27 mouse cellular contexts compared by ENCODE assay signal in the genomic region with DNA sequence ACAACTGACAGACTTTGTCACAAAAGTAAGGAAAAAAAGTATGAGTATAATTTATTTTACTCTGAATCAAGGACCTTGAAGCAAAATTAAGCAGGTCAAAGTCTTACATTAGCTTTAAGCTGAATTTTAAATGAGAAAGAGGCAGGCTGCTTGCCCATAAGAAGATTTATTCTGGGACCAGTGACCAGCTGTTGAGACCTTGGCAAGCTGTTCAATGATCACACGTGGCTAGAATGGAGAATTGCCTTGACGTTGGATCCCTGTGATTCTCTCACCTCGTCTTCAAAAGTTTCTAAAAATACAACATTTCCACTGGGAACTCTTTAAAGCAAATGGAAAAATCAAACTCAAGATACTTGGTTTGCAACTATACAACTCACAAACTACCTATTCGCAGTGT.
A peak's percentile ranks its signal among the peaks of the same experiment; 100 is the strongest.
DNase-seq lines count a peak whose midpoint lies in the region; ATAC-seq and TF ChIP-seq lines count a peak whose summit lies in the region.
"Had no signal": no experiment of that assay in that cellular context is flagged by ENCODE, and none has a peak within 500 bp of the region (broad histone marks: within the 10 kb centered on the region; RNA-seq: fewer than 3 reads in every experiment).

No protein-coding gene starts in this region.

- peak; percentile 36 for DNase-seq in heart, adult 11 months
- no peak for DNase-seq in heart, adult 2 months
- DNase-seq in kidney, postnatal 0 days (ENCODE audit: low spot score) = peak; percentile 35
- DNase-seq in lung, postnatal 0 days (ENCODE audit: low spot score) = peak; percentile 41
- no peak for DNase-seq in lung, postnatal 25 days (ENCODE audit: low spot score)
- peak; percentile 19 for DNase-seq in right cerebral cortex, adult 18-20 months
- no peak for DNase-seq in right cerebral cortex, postnatal 36 days (ENCODE audit: low spot score in 2 of 2)
- DNase-seq: adrenal gland, postnatal 14 days; cerebellum, adult 11 months; cerebellum, adult 9-10 months; gastrocnemius, postnatal 25 days; heart, postnatal 4 days; liver, postnatal 0 days; thymus, postnatal 4 days had no signal

- WGBS in heart, adult 2 months = 56% methylated on average over 4 of the region's 4 CpGs
- 57% methylated on average over 4 of the region's 4 CpGs for WGBS in kidney, postnatal 0 days
- WGBS in kidney, embryonic 14.5 days = 49% methylated on average over 4 of the region's 4 CpGs
- 54% methylated on average over 4 of the region's 4 CpGs for WGBS in lung, postnatal 0 days

- H3K27ac ChIP-seq in heart, adult 2 months = no peak overlapping the region
- H3K27ac ChIP-seq in kidney, postnatal 0 days = peak overlapping the region; percentile 66
- H3K27ac ChIP-seq in kidney, embryonic 14.5 days (ENCODE audit: low read depth, low read length) = no peak overlapping the region
- no peak overlapping the region for H3K27ac ChIP-seq in lung, postnatal 0 days (ENCODE audit: low read length)
- H3K27ac ChIP-seq: embryonic facial prominence, embryonic 13.5 days; forebrain, embryonic 10.5 days; forebrain, embryonic 15.5 days; hindbrain, embryonic 13.5 days; layer of hippocampus, adult 2 months; left cerebral cortex, adult 2 months; limb, embryonic 13.5 days; liver, embryonic 12.5 days; midbrain, embryonic 15.5 days had no signal

- ATAC-seq in kidney, postnatal 0 days (replicated peaks; ENCODE audit: low FRiP score, low read depth) = no peak
- ATAC-seq in kidney, embryonic 14.5 days (ENCODE audit: low FRiP score, low TSS enrichment) = no peak
- ATAC-seq in lung, postnatal 0 days = no peak
- ATAC-seq: forebrain, embryonic 15.5 days; inflammation-experienced regulatory T-cells, adult 6 months; liver, embryonic 12.5 days; liver, postnatal 0 days; midbrain, embryonic 15.5 days had no signal

- H3K4me3 ChIP-seq in heart, adult 2 months = no peak overlapping the region
- H3K4me3 ChIP-seq in kidney, postnatal 0 days (replicated peaks; ENCODE audit: low read depth, low read length) = no peak overlapping the region
- H3K4me3 ChIP-seq in kidney, embryonic 14.5 days (ENCODE audit: low read length) = no peak overlapping the region
- H3K4me3 ChIP-seq in lung, postnatal 0 days (ENCODE audit: low read depth, low read length) = no peak overlapping the region
- H3K4me3 ChIP-seq: embryonic facial prominence, embryonic 13.5 days; forebrain, embryonic 10.5 days; forebrain, embryonic 15.5 days; heart, embryonic 12.5 days; hindbrain, embryonic 13.5 days; layer of hippocampus, adult 2 months; left cerebral cortex, adult 2 months; limb, embryonic 13.5 days; liver, embryonic 12.5 days; midbrain, embryonic 15.5 days had no signal

- no peaks in the 10 kb centered on the region for H3K9me3 ChIP-seq in kidney, postnatal 0 days (replicated peaks; ENCODE audit: low read length)
- peaks cover 7% of the 10 kb centered on the region; the same call in 1 of the 2 replicates for H3K9me3 ChIP-seq in kidney, embryonic 14.5 days (ENCODE audit: control insufficient read depth, low read length)
- no peaks in the 10 kb centered on the region for H3K9me3 ChIP-seq in lung, postnatal 0 days (ENCODE audit: low read length)
- H3K9me3 ChIP-seq: G1E; liver, embryonic 12.5 days; midbrain, embryonic 15.5 days had no signal

- no peak overlapping the region for H3K4me2 ChIP-seq in kidney, postnatal 0 days (ENCODE audit: low read length)
- H3K4me2 ChIP-seq in kidney, embryonic 14.5 days (replicated peaks; ENCODE audit: low read depth, low read length) = no peak overlapping the region
- no peak overlapping the region for H3K4me2 ChIP-seq in lung, postnatal 0 days (replicated peaks; ENCODE audit: low read depth, low read length)
- H3K4me2 ChIP-seq: embryonic facial prominence, embryonic 13.5 days; forebrain, embryonic 15.5 days; heart, embryonic 12.5 days; hindbrain, embryonic 13.5 days; limb, embryonic 13.5 days; liver, embryonic 12.5 days; midbrain, embryonic 15.5 days had no signal

- H3K79me2 ChIP-seq in heart, adult 2 months (replicated peaks; ENCODE audit: control insufficient read depth, insufficient read depth, low read length) = no peaks in the 10 kb centered on the region

- TF ChIP-seq POLR2A in heart, adult 2 months (IDR thresholded peaks at IDR 0.05; ENCODE audit: insufficient read depth, low read depth, low read length) = no peak

- intact Hi-C loops in heart, adult 2 months (cut with DNase I) = no loop called here

- no peak for TF ChIP-seq CTCF in heart, adult 2 months (IDR thresholded peaks at IDR 0.05)
- no peak for TF ChIP-seq CTCF in kidney, postnatal 0 days (IDR thresholded peaks at IDR 0.05; ENCODE audit: low read depth)
- no peak for TF ChIP-seq CTCF in lung, postnatal 0 days (IDR thresholded peaks at IDR 0.05)

- H3K4me1 ChIP-seq in heart, adult 2 months (ENCODE audit: control insufficient read depth, insufficient read depth, low read length) = no peaks in the 10 kb centered on the region
- H3K4me1 ChIP-seq in kidney, postnatal 0 days (replicated peaks; ENCODE audit: insufficient read depth, low read length) = 0 out of 2 replicates have a peak, but pooled peaks cover 4% of the 10 kb centered on the region
- no peaks in the 10 kb centered on the region for H3K4me1 ChIP-seq in kidney, embryonic 14.5 days (ENCODE audit: control insufficient read depth, insufficient read depth, low read length)
- H3K4me1 ChIP-seq in lung, postnatal 0 days (ENCODE audit: insufficient read depth, low read depth, low read length) = 0 out of 2 replicates have a peak, but pooled peaks cover 2% of the 10 kb centered on the region
- H3K4me1 ChIP-seq: embryonic facial prominence, embryonic 13.5 days; forebrain, embryonic 15.5 days; heart, embryonic 12.5 days; hindbrain, embryonic 13.5 days; limb, embryonic 13.5 days; liver, embryonic 12.5 days; midbrain, embryonic 15.5 days had no signal

- no peaks in the 10 kb centered on the region for H3K27me3 ChIP-seq in heart, adult 2 months (ENCODE audit: control insufficient read depth, insufficient read depth, low read length)
- H3K27me3 ChIP-seq in kidney, postnatal 0 days (ENCODE audit: insufficient read depth, low read length) = no peaks in the 10 kb centered on the region
- H3K27me3 ChIP-seq in kidney, embryonic 14.5 days (ENCODE audit: control insufficient read depth, insufficient read depth, low read length) = no peaks in the 10 kb centered on the region
- no peaks in the 10 kb centered on the region for H3K27me3 ChIP-seq in lung, postnatal 0 days (replicated peaks; ENCODE audit: insufficient read depth, low read length)
- H3K27me3 ChIP-seq: embryonic facial prominence, embryonic 13.5 days; forebrain, embryonic 15.5 days; heart, embryonic 12.5 days; hindbrain, embryonic 13.5 days; limb, embryonic 13.5 days; liver, embryonic 12.5 days; midbrain, embryonic 15.5 days had no signal

- TF ChIP-seq EP300 in heart, adult 2 months (IDR thresholded peaks at IDR 0.05; ENCODE audit: insufficient read depth, low read depth, low read length) = no peak
- TF ChIP-seq EP300 in lung, postnatal 0 days (IDR thresholded peaks at IDR 0.05) = no peak

- H3K9ac ChIP-seq in heart, adult 2 months (ENCODE audit: low read depth, low read length) = no peak overlapping the region
- H3K9ac ChIP-seq in kidney, postnatal 0 days (ENCODE audit: low read depth, low read length) = no peak overlapping the region
- no peak overlapping the region for H3K9ac ChIP-seq in kidney, embryonic 14.5 days (ENCODE audit: low read depth, low read length)
- H3K9ac ChIP-seq in lung, postnatal 0 days (replicated peaks; ENCODE audit: low read depth) = no peak overlapping the region
- H3K9ac ChIP-seq: embryonic facial prominence, embryonic 13.5 days; forebrain, embryonic 15.5 days; heart, embryonic 12.5 days; hindbrain, embryonic 13.5 days; limb, embryonic 13.5 days; liver, embryonic 12.5 days; liver, postnatal 0 days; midbrain, embryonic 15.5 days had no signal

- no peaks in the 10 kb centered on the region for H3K36me3 ChIP-seq in heart, adult 2 months (ENCODE audit: control insufficient read depth, insufficient read depth, low read length)
- H3K36me3 ChIP-seq in kidney, postnatal 0 days (ENCODE audit: insufficient read depth, low read length) = no peaks in the 10 kb centered on the region
- H3K36me3 ChIP-seq in kidney, embryonic 14.5 days (ENCODE audit: control insufficient read depth, insufficient read depth, low read length) = no peaks in the 10 kb centered on the region
- no peaks in the 10 kb centered on the region for H3K36me3 ChIP-seq in lung, postnatal 0 days (ENCODE audit: insufficient read depth, low read length)
- H3K36me3 ChIP-seq: embryonic facial prominence, embryonic 13.5 days; forebrain, embryonic 10.5 days; forebrain, embryonic 15.5 days; G1E; heart, embryonic 12.5 days; hindbrain, embryonic 13.5 days; limb, embryonic 13.5 days; liver, embryonic 12.5 days; midbrain, embryonic 15.5 days had no signal

Comparison
In these comparisons a context has a peak if more than half of its experiments do, and no peak if none do; other contexts are left out.
1. DNase-seq: peak in heart, adult 11 months (single experiment), kidney, postnatal 0 days (single experiment), lung, postnatal 0 days (single experiment) and right cerebral cortex, adult 18-20 months (single experiment); none in heart, adult 2 months (0 of 2), lung, postnatal 25 days (single experiment) and right cerebral cortex, postnatal 36 days (0 of 2).